Mouse (Mus musculus) lung, embryonic 14.5 days (tissue): Measurements from ENCODE around the gene Rasgrp1. TPM values are rescaled to one million over a fixed set of nuclear protein-coding genes. Genes with fewer than 3 reads are reported as not detected.

ENCODE experiments used
- ATAC-seq: fragments of 200-750 bp; cut with Nextera tagmentation; 2 replicates; pipeline ENCODE4 v1.8.0; 2017; ENCODE audit warnings: mild to moderate bottlenecking, moderate TSS enrichment, moderate library complexity; ENCODE audit not compliant: insufficient read depth
- DNase-seq: peaks from one replicate; pipeline ENCODE4 v3.0.0-alpha.2; 2015
- H3K27ac ChIP-seq: fragments of 300-500 bp; sonication (generic); 2 replicates; pipeline ENCODE4 v1.5.1; 2014; ENCODE audit warnings: low read depth, mild to moderate bottlenecking, moderate library complexity
- H3K27me3 ChIP-seq: fragments of 300-500 bp; sonication (generic); 2 replicates; pipeline ENCODE4 v1.6.1; 2014; ENCODE audit warnings: low read length, control low read depth; ENCODE audit not compliant: insufficient read depth
- H3K36me3 ChIP-seq: fragments of 300-500 bp; sonication (generic); 2 replicates; pipeline ENCODE4 v1.6.1; 2014; ENCODE audit warnings: control low read depth; ENCODE audit not compliant: insufficient read depth
- H3K4me1 ChIP-seq: fragments of 300-500 bp; sonication (generic); 2 replicates; pipeline ENCODE4 v1.6.1; 2014; ENCODE audit warnings: antibody characterized with exemption, control low read depth; ENCODE audit not compliant: insufficient read depth
- H3K4me2 ChIP-seq: fragments of 300-500 bp; sonication (generic); 2 replicates; pipeline ENCODE4 v1.6.1; 2014; ENCODE audit warnings: mild to moderate bottlenecking
- H3K4me3 ChIP-seq: fragments of 300-500 bp; sonication (generic); 2 replicates; pipeline ENCODE4 v1.5.1; 2014; ENCODE audit warnings: low read depth, low read length
- H3K9ac ChIP-seq: fragments of 300-500 bp; sonication (generic); 2 replicates; pipeline ENCODE4 v1.6.1; 2014
- H3K9me3 ChIP-seq: fragments of 300-500 bp; sonication (generic); 2 replicates; pipeline ENCODE4 v1.6.1; 2016; ENCODE audit warnings: low read depth, low read length, control low read depth
- CTCF ChIP-seq: IDR thresholded peaks from 2 replicates; pipeline ENCODE4 v1.5.1; 2016; ENCODE audit warnings: antibody characterized with exemption, low read depth
- WGBS: fragments of 180-500 bp; shearing (Covaris S2); extraction: QIAGEN DNeasy Blood & Tissue Kit; methylation state at CpG from one replicate; pipeline ENCODE4 v1.1.7; 2014; 5-methylcytosine and 5-hydroxymethylcytosine counted together
- polyA plus RNA-seq: library from polyadenylated mRNA; unstranded; fragments of >200 nt; fragmentation: Nextera tagmentation; extraction: Ambion mirVana; gene quantifications from 2 replicates; pipeline ENCODE4 v1.2.1, GENCODE M21; 2014

Gene Rasgrp1
- polyA plus RNA-seq: 1.5 and 2.1 TPM in 2 replicates

GRCm38 (mm10) chr2:117342547-117343239 is at the start of gene Rasgrp1:
TSS of gene Rasgrp1 (minus strand) at chr2:117343001.
- 0 out of 2 replicates have a peak, but pooled peaks have one; percentile 18 for TF ChIP-seq CTCF
- peak; percentile 73 for ATAC-seq
- no peak within 1 kb of the TSS for H3K27ac ChIP-seq
- peak; percentile 40 for DNase-seq
- WGBS: under 1% methylated on average over 54 of the region's 56 CpGs
- peaks cover 18% of the 10 kb centered on the region for H3K27me3 ChIP-seq
- peak within 1 kb of the TSS; percentile 49 for H3K4me3 ChIP-seq
- H3K36me3 ChIP-seq: no peaks in the 10 kb centered on the region
- no peaks in the 10 kb centered on the region for H3K4me1 ChIP-seq
- H3K9me3 ChIP-seq: no peaks in the 10 kb centered on the region
- H3K9ac ChIP-seq: peak within 1 kb of the TSS; percentile 28
- H3K4me2 ChIP-seq: peak within 1 kb of the TSS; percentile 88

GRCm38 (mm10) chr2:117389925-117390892 is 47.4 kb upstream of the Rasgrp1 start:
- H3K27ac ChIP-seq: no peak overlapping the region
- WGBS: 67% methylated on average over 17 of the region's 17 CpGs
- ATAC-seq: no peak
- no peaks in the 10 kb centered on the region for H3K36me3 ChIP-seq
- DNase-seq: peak; percentile 69
- no peak overlapping the region for H3K9ac ChIP-seq
- no peak overlapping the region for H3K4me3 ChIP-seq
- H3K9me3 ChIP-seq: no peaks in the 10 kb centered on the region
- H3K4me1 ChIP-seq: no peaks in the 10 kb centered on the region
- no peaks in the 10 kb centered on the region for H3K27me3 ChIP-seq
- no peak for TF ChIP-seq CTCF
- no peak overlapping the region for H3K4me2 ChIP-seq

DNA sequence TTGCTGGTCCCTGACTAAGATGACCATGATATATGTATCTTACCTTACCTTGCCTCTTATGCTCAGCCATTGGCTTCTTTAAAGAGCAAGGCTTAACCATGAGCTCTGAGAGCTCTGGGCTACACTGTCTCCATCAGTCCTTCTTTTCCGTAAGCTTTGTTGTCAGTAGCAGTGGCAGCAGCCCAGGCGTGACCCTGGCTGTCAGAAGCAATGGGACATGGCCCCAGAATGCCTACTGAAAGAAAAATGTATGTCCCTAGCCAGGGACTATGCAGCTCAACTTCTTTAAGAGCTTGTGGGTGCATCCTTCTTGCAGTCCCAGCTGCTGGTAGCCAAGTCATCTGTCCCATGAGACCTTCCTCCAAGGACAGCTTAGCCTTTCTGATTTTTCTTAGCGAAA is 46.7 kb upstream of the Rasgrp1 start:
- no peak for TF ChIP-seq CTCF
- DNase-seq (no peak), ATAC-seq (no peak)
- H3K36me3 ChIP-seq: no peaks in the 10 kb centered on the region
- no peaks in the 10 kb centered on the region for H3K9me3 ChIP-seq
- 71% methylated on average over 3 of the region's 3 CpGs for WGBS
- no peak overlapping the region for H3K4me3 ChIP-seq
- H3K4me1 ChIP-seq: no peaks in the 10 kb centered on the region
- H3K9ac ChIP-seq: no peak overlapping the region
- H3K27ac ChIP-seq: no peak overlapping the region
- H3K4me2 ChIP-seq: no peak overlapping the region
- H3K27me3 ChIP-seq: no peaks in the 10 kb centered on the region

DNA sequence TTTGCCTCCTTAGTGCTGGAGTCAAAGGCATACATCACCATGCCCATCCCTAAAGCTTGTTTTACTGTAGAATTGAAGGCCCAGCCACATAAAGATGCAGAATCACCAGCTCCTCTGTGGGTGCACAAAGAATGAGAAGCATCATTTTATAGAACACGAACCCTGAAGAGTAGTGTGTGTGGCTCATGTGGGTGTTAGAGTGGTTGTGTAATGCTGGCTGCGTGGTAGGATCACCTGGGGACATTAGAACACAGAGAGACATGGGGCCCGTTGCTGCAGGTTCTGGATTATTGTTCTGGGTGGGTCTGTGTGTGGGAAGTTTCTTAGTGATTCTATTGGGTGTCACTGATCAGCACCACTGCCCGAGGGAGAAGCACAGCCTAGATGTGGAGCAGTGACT is 45.3 kb upstream of the Rasgrp1 start:
- no peak overlapping the region for H3K27ac ChIP-seq
- H3K9me3 ChIP-seq: no peaks in the 10 kb centered on the region
- H3K27me3 ChIP-seq: no peaks in the 10 kb centered on the region
- no peaks in the 10 kb centered on the region for H3K36me3 ChIP-seq
- no peak overlapping the region for H3K4me2 ChIP-seq
- ATAC-seq: no peak
- H3K4me1 ChIP-seq: no peaks in the 10 kb centered on the region
- H3K4me3 ChIP-seq: no peak overlapping the region
- 83% methylated on average over 4 of the region's 4 CpGs for WGBS
- TF ChIP-seq CTCF: no peak
- no peak for DNase-seq
- H3K9ac ChIP-seq: no peak overlapping the region

GRCm38 (mm10) chr2:117386981-117387705 is 44.3 kb upstream of the Rasgrp1 start:
- Histone ChIP-seq H3K4me1 (no peaks in the 10 kb centered on the region), H3K27ac (no peak overlapping the region), H3K4me3 (no peak overlapping the region), H3K4me2 (no peak overlapping the region), H3K9ac (no peak overlapping the region), H3K9me3 (no peaks in the 10 kb centered on the region), H3K27me3 (no peaks in the 10 kb centered on the region), H3K36me3 (no peaks in the 10 kb centered on the region)
- no peak for ATAC-seq
- no peak for TF ChIP-seq CTCF
- WGBS: 83% methylated on average over 12 of the region's 12 CpGs
- no peak for DNase-seq

DNA sequence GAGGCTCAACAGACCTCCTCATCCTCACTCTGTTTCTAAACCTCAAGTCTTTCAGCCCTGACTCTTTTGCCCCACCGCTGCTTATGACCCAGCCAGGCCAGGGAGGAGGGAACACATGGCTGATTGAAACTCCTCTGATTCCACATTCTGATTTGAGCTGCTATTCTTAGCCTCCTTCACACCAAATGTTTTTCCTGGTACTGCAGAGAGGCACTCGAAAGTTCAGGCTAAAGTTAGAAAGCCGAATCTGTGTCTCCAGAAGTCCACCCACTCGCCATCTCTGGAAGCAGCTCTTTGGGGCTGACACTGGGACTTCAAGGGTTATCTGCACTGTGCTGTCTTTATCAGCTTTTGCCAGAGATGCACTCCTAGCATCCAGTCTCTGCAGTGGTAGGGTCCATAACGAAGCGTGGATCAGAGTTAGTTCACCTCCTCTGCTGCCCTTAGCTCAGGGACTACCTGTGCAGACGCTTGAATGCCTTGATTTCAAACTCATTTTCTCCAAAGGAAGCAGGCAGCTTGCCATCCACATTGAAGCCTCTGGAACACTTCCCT is 43.3 kb upstream of the Rasgrp1 start:
- TF ChIP-seq CTCF: no peak
- Histone ChIP-seq H3K4me3 (no peak overlapping the region), H3K4me2 (no peak overlapping the region), H3K27me3 (no peaks in the 10 kb centered on the region), H3K9ac (no peak overlapping the region), H3K4me1 (0 out of 2 replicates have a peak, but pooled peaks cover 4% of the 10 kb centered on the region), H3K9me3 (no peaks in the 10 kb centered on the region), H3K36me3 (no peaks in the 10 kb centered on the region), H3K27ac (no peak overlapping the region)
- WGBS: 54% methylated on average over 7 of the region's 7 CpGs
- DNase-seq (no peak), ATAC-seq (no peak)
